Mouse (Mus musculus): ENCODE measurements at regions not wholly inside any gene's neighbourhood (a gene's known extent, or its start where the extent isn't known, plus 50 kb on each side); places are given as distances from the start of the nearest gene placed in this dataset.

- no peak for DNase-seq
- no peak for TF ChIP-seq CTCF (IDR thresholded peaks at IDR 0.05; ENCODE audit: borderline replicate concordance, insufficient read depth, low read depth, low read length)
- TF ChIP-seq POLR2A (IDR thresholded peaks at IDR 0.05; ENCODE audit: borderline replicate concordance, insufficient read depth, low read length): no peak
- Histone ChIP-seq H3K27me3 (ENCODE audit: control insufficient read depth, insufficient read depth, low read length) (no peaks in the 10 kb centered on the region), H3K4me1 (ENCODE audit: control insufficient read depth, insufficient read depth, low read length) (no peaks in the 10 kb centered on the region), H3K4me3 (replicated peaks; ENCODE audit: insufficient read depth, low read depth, low read length) (no peak overlapping the region), H3K27ac (ENCODE audit: insufficient read depth, low read length) (no peak overlapping the region)
- WGBS: 60% methylated on average over 2 of the region's 2 CpGs
Observed at GRCm38 (mm10) chr15:62524135-62524534, 1320.8 kb downstream of the Gsdmc2 start.

- WGBS: 56% methylated on average over 1 of the region's 1 CpGs
- no peaks in the 10 kb centered on the region for H3K27me3 ChIP-seq (ENCODE audit: control insufficient read depth, insufficient read depth, low read length)
- no peak for DNase-seq
- TF ChIP-seq POLR2A (IDR thresholded peaks at IDR 0.05; ENCODE audit: borderline replicate concordance, insufficient read depth, low read length) (no peak), CTCF (IDR thresholded peaks at IDR 0.05; ENCODE audit: borderline replicate concordance, insufficient read depth, low read depth, low read length) (no peak)
- no peak overlapping the region for H3K4me3 ChIP-seq (replicated peaks; ENCODE audit: insufficient read depth, low read depth, low read length)
- no peaks in the 10 kb centered on the region for H3K4me1 ChIP-seq (ENCODE audit: control insufficient read depth, insufficient read depth, low read length)
- no peak overlapping the region for H3K27ac ChIP-seq (ENCODE audit: insufficient read depth, low read length)
Observed at GRCm38 (mm10) chr15:62513462-62513861, 1331.5 kb downstream of the Gsdmc2 start.

DNA sequence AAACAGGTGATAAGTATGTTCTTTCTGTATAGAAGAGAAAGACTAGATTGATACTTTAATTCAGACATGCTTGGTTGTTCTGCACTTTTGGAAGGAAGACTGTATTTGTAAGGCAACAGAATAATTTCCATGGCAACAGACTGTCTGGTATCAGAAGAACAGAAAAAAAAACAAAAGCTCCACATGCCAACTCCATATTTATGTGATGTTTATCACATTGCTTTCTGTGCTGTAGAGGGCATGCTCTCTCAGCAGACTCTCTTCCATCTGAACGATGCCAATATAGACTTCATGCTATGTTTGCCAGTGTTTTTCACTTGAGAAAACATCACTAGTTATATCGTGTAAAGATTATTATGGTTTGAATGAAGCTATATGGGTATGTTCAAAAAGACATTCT, 1333.5 kb downstream of the Gsdmc2 start:
- no peaks in the 10 kb centered on the region for H3K27me3 ChIP-seq (ENCODE audit: control insufficient read depth, insufficient read depth, low read length)
- no peak overlapping the region for H3K4me3 ChIP-seq (replicated peaks; ENCODE audit: insufficient read depth, low read depth, low read length)
- no peak for DNase-seq
- H3K4me1 ChIP-seq (ENCODE audit: control insufficient read depth, insufficient read depth, low read length): no peaks in the 10 kb centered on the region
- 37% methylated on average over 2 of the region's 2 CpGs for WGBS
- TF ChIP-seq POLR2A (IDR thresholded peaks at IDR 0.05; ENCODE audit: borderline replicate concordance, insufficient read depth, low read length) (no peak), CTCF (IDR thresholded peaks at IDR 0.05; ENCODE audit: borderline replicate concordance, insufficient read depth, low read depth, low read length) (no peak)
- no peak overlapping the region for H3K27ac ChIP-seq (ENCODE audit: insufficient read depth, low read length)

- H3K4me3 ChIP-seq (replicated peaks; ENCODE audit: insufficient read depth, low read depth, low read length): no peak overlapping the region
- TF ChIP-seq POLR2A (IDR thresholded peaks at IDR 0.05; ENCODE audit: borderline replicate concordance, insufficient read depth, low read length): no peak
- TF ChIP-seq CTCF (IDR thresholded peaks at IDR 0.05; ENCODE audit: borderline replicate concordance, insufficient read depth, low read depth, low read length): no peak
- WGBS: 66% methylated on average over 3 of the region's 3 CpGs
- no peak for DNase-seq
- H3K27ac ChIP-seq (ENCODE audit: insufficient read depth, low read length): no peak overlapping the region
- no peaks in the 10 kb centered on the region for H3K4me1 ChIP-seq (ENCODE audit: control insufficient read depth, insufficient read depth, low read length)
- no peaks in the 10 kb centered on the region for H3K27me3 ChIP-seq (ENCODE audit: control insufficient read depth, insufficient read depth, low read length)
Observed at GRCm38 (mm10) chr15:62503866-62504265, 1341.1 kb downstream of the Gsdmc2 start.

DNA sequence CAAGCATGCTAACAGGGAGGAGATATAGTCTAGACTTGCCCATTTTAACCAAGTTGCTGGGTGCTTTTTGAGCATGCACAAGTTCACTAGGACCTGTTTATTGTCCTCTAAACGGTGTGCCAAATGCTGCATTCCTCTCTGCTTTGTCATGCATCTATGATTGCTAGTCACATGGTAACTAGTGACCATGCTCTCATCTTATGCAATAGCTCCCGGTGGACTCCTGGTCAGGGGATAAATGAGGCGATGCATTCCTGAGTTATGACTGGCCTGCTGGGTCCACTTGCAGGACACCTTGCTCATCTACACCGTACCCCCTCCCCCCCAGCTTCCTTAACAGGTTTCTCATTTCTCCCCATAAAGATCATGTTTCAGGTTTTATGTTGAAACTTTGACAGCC, 1344.0 kb downstream of the Gsdmc2 start:
- Histone ChIP-seq H3K4me3 (replicated peaks; ENCODE audit: insufficient read depth, low read depth, low read length) (no peak overlapping the region), H3K4me1 (ENCODE audit: control insufficient read depth, insufficient read depth, low read length) (no peaks in the 10 kb centered on the region), H3K27me3 (ENCODE audit: control insufficient read depth, insufficient read depth, low read length) (no peaks in the 10 kb centered on the region), H3K27ac (ENCODE audit: insufficient read depth, low read length) (no peak overlapping the region)
- 74% methylated on average over 4 of the region's 4 CpGs for WGBS
- DNase-seq: no peak
- TF ChIP-seq POLR2A (IDR thresholded peaks at IDR 0.05; ENCODE audit: borderline replicate concordance, insufficient read depth, low read length): no peak
- TF ChIP-seq CTCF (IDR thresholded peaks at IDR 0.05; ENCODE audit: borderline replicate concordance, insufficient read depth, low read depth, low read length): no peak

GRCm38 (mm10) chr15:62500522-62500921, 1344.5 kb downstream of the Gsdmc2 start:
- TF ChIP-seq CTCF (IDR thresholded peaks at IDR 0.05; ENCODE audit: borderline replicate concordance, insufficient read depth, low read depth, low read length) (no peak), POLR2A (IDR thresholded peaks at IDR 0.05; ENCODE audit: borderline replicate concordance, insufficient read depth, low read length) (no peak)
- H3K4me1 ChIP-seq (ENCODE audit: control insufficient read depth, insufficient read depth, low read length): no peaks in the 10 kb centered on the region
- no peak for DNase-seq
- 94% methylated on average over 2 of the region's 2 CpGs for WGBS
- no peaks in the 10 kb centered on the region for H3K27me3 ChIP-seq (ENCODE audit: control insufficient read depth, insufficient read depth, low read length)
- no peak overlapping the region for H3K4me3 ChIP-seq (replicated peaks; ENCODE audit: insufficient read depth, low read depth, low read length)
- H3K27ac ChIP-seq (ENCODE audit: insufficient read depth, low read length): no peak overlapping the region

DNA sequence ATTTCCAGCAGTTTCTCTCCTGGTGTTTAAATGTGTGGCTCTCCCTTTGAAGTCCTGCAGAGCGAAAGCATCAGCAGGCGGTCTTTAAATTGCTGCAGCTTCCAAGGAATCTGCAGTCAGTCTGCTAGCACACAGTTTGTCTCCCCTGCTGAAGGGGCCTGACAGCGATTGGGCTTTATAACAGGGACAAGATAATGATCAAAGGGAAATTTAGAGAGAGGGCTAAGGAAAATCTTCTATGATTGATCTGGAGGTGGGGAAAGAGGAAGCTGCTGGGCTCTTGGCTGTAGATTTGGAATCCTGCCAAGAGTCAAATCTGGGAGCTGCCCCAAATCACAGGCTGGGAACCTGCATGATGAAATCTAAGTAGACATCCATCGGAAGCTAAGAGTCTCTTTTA, 1348.8 kb downstream of the Gsdmc2 start:
- Histone ChIP-seq H3K27me3 (ENCODE audit: control insufficient read depth, insufficient read depth, low read length) (no peaks in the 10 kb centered on the region), H3K4me1 (ENCODE audit: control insufficient read depth, insufficient read depth, low read length) (no peaks in the 10 kb centered on the region), H3K27ac (ENCODE audit: insufficient read depth, low read length) (no peak overlapping the region), H3K4me3 (replicated peaks; ENCODE audit: insufficient read depth, low read depth, low read length) (no peak overlapping the region)
- 17% methylated on average over 4 of the region's 4 CpGs for WGBS
- peak; percentile 7 to 16 for DNase-seq
- TF ChIP-seq CTCF (IDR thresholded peaks at IDR 0.05; ENCODE audit: borderline replicate concordance, insufficient read depth, low read depth, low read length): no peak
- TF ChIP-seq POLR2A (IDR thresholded peaks at IDR 0.05; ENCODE audit: borderline replicate concordance, insufficient read depth, low read length): no peak

- WGBS: 84% methylated on average over 3 of the region's 3 CpGs
- H3K27ac ChIP-seq (ENCODE audit: insufficient read depth, low read length): no peak overlapping the region
- H3K4me1 ChIP-seq (ENCODE audit: control insufficient read depth, insufficient read depth, low read length): no peaks in the 10 kb centered on the region
- TF ChIP-seq CTCF (IDR thresholded peaks at IDR 0.05; ENCODE audit: borderline replicate concordance, insufficient read depth, low read depth, low read length) (no peak), POLR2A (IDR thresholded peaks at IDR 0.05; ENCODE audit: borderline replicate concordance, insufficient read depth, low read length) (no peak)
- no peak overlapping the region for H3K4me3 ChIP-seq (replicated peaks; ENCODE audit: insufficient read depth, low read depth, low read length)
- DNase-seq: no peak
- H3K27me3 ChIP-seq (ENCODE audit: control insufficient read depth, insufficient read depth, low read length): no peaks in the 10 kb centered on the region
Observed at GRCm38 (mm10) chr15:62492350-62492749, 1352.6 kb downstream of the Gsdmc2 start.

All from cerebellum, adult 2 months (tissue).